Mouse (Mus musculus) ovary, postnatal 10 days (tissue): ENCODE measurements around the gene Il13ra2.
"Not testable (repeated sequence)": the region's sequence is repeated elsewhere in the genome, so short reads cannot be mapped to it uniquely, and the experiment has no call there.

Experiments used
- DNase-seq: peaks from one replicate; pipeline ENCODE4 v3.0.0; 2022; ENCODE audit warnings: low spot score

Il13ra2 gene

DNA sequence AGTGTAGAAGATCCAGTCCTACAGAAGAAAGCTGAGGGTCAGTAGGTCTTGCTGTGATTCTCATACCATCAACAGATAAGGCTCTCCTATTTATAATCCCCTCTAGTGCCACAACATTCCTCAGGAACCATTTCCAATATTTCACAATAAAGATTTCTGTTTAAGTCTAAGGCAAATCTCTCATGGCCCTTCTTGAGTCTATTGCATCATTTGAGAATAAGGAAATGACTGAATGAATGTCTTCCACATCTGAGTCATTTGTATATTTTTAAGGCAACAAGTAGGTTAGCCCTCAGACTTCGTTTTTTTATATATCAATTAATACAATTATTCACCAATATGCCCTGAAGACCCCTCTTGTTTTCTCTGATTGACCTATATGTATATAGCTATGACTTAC lies at the start of gene Il13ra2:
TSS of gene Il13ra2 (minus strand) at position 64 of the 400 bp plus-strand sequence.
- DNase-seq = no peak

DNA sequence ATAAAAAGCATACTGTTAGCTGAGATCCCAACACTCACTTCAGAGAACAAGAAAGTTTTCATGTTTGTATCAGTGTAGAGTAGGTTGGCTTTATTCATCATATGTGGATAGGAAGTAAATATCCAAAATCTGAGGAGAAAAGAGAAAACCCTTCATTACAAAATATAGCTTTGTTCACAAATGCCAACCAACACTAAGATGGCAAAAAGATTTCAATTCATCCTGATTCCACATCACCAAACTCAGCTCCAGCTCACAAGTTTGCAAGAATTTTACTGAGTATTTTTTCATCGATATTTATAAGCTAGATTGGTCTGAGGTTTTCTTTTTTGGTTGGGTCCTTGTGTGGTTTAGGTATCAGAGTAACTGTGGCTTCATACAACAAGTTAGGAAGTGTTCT lies 24.6 kb upstream of the Il13ra2 start, which contains the start of gene Vmn1r239-ps:
TSS of gene Vmn1r239-ps (minus strand) at position 101 of the 400 bp plus-strand sequence.
- not testable (repeated sequence) for DNase-seq

- no peak for DNase-seq
Observed at GRCm38 (mm10) chrX:147443386-147443785, 14.4 kb upstream of the Il13ra2 start.

DNA sequence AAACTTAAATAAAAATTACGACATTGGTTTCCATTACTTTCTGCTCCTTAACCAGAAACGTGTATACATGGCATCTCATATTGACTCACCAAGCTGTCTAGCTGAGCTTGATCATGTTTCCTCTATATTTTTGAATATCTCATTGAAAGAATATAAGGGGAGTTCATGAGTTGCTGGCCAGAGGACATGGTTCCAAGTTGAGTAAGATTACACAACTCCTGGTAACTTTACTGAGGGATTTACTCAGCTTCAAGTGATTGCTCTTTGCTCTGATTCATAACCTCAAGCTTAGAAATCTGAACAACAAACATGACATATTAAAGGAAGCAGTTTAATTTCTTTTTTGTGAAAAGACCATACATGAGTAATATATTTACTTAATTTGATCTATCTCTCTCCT lies 6.4 kb upstream of the Il13ra2 start:
- no peak for DNase-seq

- DNase-seq = no peak
Observed at GRCm38 (mm10) chrX:147429753-147430152, 761 bp upstream of the Il13ra2 start.

- no peak for DNase-seq
Observed at GRCm38 (mm10) chrX:147393446-147393845, 35.5 kb downstream of the Il13ra2 start.

DNA sequence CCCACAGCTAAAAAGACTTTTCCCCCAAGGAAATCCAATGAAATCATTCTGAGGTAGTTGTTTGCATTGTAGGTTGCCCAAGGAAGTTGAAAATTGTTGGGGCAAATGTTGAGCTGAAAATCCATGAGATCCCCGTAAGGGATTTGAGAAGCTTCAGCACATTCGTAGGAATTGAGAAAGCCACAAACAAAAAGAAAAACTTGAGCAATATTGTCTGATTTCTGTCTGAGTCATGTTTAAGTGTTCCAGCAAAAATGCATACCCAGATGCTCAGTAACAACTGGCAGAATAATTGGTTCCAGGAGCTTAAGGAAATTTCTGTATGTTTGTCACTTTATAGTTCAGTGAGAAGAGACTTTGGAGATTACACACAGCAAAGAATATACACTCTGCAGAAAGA lies 79.8 kb downstream of the Il13ra2 start:
- no peak for DNase-seq
